Mouse (Mus musculus): ENCODE results near the gene Olfr155.

DNA sequence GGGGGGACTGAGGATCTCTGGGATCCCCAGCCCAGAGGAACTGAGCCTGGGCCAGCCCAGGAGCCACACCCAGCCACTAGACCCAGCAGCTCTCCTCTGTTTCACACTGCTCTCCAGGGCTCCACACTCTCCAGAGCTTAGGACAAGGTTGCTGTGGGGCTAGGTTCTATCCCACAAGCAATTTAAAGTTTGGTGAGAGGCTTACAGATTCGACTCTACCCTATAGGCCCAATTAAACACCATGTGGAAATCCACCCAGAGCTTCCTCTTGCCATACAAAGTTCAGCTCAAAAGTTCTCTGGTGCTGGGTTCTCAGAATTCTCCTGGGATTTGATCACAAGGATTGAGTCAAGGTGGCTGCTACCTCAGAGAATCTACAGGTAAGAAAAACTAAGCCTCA lies 11.3 kb upstream of the Olfr155 start, which contains the start of gene Olfr157:
- TF ChIP-seq SMC3 (IDR thresholded peaks at IDR 0.05; ENCODE audit: low read depth, low read length): no peak
- no peak for TF ChIP-seq GATA1 (IDR thresholded peaks at IDR 0.05; ENCODE audit: low read depth, low read length)
- TF ChIP-seq USF1 (IDR thresholded peaks at IDR 0.05; ENCODE audit: low read depth, low read length): no peak
- no peak for TF ChIP-seq MAFK (IDR thresholded peaks at IDR 0.05; ENCODE audit: borderline replicate concordance, low read depth, low read length)
- no peak for TF ChIP-seq MAX (IDR thresholded peaks at IDR 0.05; ENCODE audit: low read length)
- TF ChIP-seq USF2 (IDR thresholded peaks at IDR 0.05; ENCODE audit: borderline replicate concordance in 1 of 2, insufficient read depth in 1 of 2, low read depth in 1 of 2, low read length in 2 of 2): no peak
- no peak for TF ChIP-seq GABPA (IDR thresholded peaks at IDR 0.05; ENCODE audit: low read depth, low read length)
- no peak for TF ChIP-seq TBP (IDR thresholded peaks at IDR 0.05; ENCODE audit: low read depth, low read length)
- TF ChIP-seq CHD2 (IDR thresholded peaks at IDR 0.05; ENCODE audit: low read length): no peak
